Mouse (Mus musculus): Measurements from ENCODE around the gene Gm7980.
"Not testable (repeated sequence)": the region's sequence is repeated elsewhere in the genome, so short reads cannot be mapped to it uniquely, and the experiment has no call there.

Gene Gm7980

GRCm38 (mm10) chr14:41907190-41907589 is at the start of gene Gm7980:
TSS of gene Gm7980 (minus strand) at chr14:41907290.
- DNase-seq: not testable (repeated sequence)

- not testable (repeated sequence) for DNase-seq
Observed at GRCm38 (mm10) chr14:41943695-41944094, 36.6 kb upstream of the Gm7980 start, which contains the start of gene 1700024B05Rik. TSS of gene 1700024B05Rik (plus strand) at chr14:41943995.

GRCm38 (mm10) chr14:41924649-41925048 is 17.6 kb upstream of the Gm7980 start, which contains the start of gene 1700049E17Rik1:
TSS of gene 1700049E17Rik1 (plus strand) at chr14:41924949.
- not testable (repeated sequence) for DNase-seq
